Mouse (Mus musculus) spleen, postnatal 10 days (tissue): ENCODE data around the gene Trim10.

Source experiments
- DNase-seq, 2 experiments: peaks; one replicate each; pipeline ENCODE4 v3.0.0; 2021 to 2022; ENCODE audit warnings: low spot score in 2 of 2

The Trim10 gene

DNA sequence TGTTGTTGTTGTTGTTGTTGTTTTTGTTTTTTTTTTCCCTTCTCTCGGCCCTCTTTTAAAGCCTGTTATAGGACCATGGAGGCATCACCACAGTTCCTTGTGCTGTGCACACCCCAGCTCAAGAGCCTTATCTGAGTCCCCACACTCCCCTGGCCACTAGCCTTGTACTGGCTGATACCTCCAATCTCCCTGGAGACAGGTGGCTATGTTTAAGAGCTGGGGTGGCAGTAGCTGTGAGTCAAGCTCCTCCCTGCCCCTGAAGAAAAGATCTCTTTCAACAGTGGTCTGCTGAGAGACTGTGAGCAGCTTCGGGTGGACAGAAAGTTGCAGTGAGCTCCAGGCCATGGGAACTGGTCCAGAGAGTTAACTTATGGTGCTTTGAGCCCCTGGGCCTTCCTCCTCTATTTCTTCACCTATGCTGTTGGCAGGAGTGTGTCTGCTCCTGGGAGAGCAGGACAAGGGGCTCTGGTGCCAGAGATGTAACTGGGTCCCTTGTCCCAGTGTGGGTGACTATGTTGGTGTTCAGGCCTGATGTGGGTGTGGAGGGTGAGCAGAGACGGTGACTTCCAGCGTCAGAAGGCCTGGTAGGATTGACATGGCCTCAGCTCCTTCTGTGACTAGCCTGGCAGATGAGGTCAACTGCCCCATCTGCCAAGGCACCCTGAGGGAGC lies at the start of gene Trim10:
TSS of gene Trim10 (plus strand) at position 291 of the 671 bp plus-strand sequence.
- peak; percentile 78 to 86 for DNase-seq

DNA sequence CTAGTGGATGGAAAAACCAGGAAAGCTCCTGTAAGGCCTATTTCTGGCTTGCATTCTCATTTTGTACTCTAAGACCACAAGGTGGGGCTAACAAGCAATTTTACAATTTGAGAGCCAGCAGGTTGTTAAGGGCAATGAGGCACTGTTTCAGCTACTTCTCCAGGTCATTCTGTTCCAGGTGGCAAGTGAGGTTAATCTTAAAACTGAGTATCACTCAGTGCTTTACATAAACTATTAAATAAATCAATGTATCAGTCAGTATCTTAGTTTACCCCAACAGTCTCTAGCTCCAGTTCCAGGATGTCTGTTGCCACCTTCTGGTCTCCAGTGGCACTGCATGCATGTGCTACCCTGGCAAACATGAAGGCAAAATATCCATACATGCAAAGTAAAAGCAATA lies 45.4 kb upstream of the Trim10 start:
- peak; percentile 53 to 80 for DNase-seq

DNA sequence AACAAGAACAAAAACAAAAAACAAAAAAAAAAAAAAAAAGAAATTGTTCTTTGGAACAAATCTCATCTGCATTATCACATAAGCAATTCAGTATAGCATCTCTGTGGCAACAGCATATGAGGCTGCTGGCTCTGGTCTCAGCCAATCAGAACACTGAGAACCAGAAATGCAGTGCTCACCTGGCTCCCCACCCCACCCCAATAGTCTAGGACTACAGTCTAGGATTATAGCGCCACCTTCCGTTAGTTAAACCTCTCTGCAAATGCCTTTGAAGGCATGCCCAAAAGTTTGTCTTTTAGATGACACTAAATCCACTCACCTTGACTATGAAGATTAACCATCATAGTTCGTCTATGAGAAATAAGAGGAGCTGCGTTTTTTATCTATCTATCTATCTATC lies 43.8 kb upstream of the Trim10 start:
- DNase-seq = peak in 1 of 2 experiments; percentile 32

DNA sequence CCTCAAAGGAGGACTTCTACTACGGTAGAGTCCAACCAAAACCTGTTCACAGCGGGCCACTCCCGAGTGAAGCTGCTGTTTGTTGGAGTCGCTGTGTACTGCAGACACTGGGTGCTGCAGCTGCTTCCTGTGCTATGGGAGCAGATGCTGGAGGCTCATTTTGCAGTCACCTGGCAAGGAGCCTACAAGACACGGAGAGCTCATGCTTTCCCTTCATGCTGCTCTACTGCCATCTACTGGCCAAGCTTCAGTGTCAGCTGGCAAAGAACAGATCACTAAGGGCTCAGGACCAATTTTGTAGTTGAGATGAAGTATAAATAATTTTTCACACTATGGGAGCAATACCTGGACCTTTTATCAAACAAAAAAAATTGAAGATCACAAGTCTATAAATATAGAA lies 43.4 kb upstream of the Trim10 start:
- peak; percentile 69 to 88 for DNase-seq

DNA sequence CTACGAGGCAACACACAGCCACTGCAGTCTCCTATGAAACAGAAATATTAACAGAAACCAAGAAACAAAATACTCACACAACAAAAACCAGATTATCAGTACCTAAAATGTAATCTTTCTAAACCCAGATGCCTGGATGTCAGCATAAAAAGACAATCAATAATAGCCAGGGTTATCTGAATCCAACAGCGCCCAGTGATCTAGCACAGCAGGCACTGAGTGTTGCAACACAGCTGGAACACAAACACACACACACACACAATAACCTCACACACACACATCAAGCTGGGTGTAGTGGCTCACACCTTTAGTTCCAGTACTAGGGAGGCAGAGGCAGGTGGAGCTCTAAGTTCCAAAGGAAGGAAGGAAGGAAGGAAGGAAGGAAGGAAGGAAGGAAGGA lies 40.9 kb upstream of the Trim10 start:
- DNase-seq = no peak

DNA sequence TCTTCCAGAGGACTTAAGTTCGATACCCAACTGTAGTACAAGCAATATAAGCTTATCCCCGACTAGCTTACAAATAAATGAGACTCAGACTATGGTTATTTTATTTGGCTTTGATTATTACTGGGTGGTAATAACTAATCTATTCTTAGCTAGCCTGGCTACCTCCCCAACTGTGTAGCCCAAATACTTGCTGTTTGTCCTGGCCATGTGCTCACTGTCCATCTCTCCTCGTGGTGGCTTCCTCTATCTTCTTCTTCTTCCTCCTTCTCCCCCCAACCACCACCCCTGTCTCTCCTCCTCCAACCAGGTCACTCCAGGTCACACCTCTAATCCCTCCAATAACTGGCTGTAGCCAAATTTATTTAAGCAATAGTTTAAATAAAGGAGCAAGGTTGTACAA lies 38.9 kb upstream of the Trim10 start:
- DNase-seq = no peak

DNA sequence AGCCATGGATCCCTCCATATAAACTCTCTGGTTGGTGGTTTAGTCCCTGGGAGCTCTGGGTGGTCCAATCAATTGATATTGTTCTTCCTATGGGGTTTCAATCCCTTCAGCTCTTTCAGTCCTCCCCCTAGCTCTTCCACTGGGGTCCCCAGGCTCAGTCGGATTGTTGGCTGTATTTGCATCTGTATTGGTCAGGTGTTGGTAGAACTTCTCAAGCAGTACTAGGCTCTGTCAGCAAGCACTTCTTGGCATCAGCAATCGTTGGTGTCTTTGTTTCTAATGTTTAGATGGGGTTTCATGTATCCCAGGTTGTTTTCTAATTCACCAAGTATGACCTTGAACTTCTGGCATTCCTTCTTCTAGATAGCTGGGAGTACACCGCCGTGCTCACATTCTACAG lies 36.7 kb upstream of the Trim10 start:
- no peak for DNase-seq

DNA sequence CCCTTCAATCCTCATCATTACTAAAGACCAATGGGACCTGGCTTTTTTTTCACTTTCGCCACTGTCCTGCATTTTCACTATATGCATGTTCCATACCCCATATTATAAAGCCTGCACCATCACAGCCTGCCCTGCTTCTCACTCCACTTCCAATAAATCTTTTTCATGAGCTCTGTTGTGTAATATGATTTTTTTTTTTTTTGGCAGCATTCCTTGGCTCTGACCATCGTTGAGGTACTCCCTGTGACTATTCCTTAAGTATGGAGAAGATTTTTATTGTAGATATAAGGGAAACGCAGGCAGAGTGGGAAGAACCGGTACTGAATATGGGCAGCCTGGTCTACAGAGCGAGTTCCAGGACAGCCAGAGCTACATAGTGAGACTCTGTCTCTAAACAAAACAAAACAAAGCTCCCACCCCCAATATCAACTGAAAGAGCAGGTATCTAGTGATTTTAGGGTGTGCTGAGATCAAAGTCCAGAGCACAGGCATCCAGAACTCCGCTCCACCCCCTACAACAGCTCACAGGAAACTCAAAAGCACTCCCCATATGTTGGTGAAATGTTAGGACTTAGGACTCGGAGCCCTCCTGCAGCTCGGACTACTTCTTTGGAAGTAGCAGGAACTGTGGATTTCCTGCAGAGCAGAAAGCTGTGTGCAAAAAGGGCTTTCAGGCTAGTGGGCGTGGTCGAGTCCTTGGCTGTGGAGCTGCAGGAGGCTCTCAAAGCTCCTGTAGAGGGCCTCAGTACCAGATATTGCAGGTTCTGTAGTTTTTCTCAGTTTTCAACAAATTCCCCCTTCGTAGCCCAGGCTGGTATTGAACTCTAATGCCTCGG lies 33.6 kb upstream of the Trim10 start:
- DNase-seq = peak; percentile 38 to 79

DNA sequence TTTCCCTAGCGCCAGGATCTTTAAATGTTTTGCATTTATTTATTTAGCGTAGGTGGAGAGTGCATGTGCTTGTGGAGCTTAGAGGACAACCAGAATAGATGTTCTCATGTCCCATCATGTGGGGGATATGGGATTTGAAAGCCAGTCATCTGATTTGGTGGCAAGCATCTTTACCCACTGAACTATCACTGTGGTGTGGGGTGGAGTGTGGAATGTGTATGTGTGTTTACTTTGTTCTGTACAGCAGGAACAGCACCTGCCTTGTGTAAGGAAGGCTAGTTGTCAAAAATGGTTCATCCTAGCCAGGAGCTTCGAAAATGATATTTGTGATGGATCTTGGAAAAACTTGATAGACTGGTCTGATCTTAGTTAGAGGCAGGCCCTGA lies 33.0 kb upstream of the Trim10 start:
- DNase-seq = peak in 1 of 2 experiments; percentile 23

DNA sequence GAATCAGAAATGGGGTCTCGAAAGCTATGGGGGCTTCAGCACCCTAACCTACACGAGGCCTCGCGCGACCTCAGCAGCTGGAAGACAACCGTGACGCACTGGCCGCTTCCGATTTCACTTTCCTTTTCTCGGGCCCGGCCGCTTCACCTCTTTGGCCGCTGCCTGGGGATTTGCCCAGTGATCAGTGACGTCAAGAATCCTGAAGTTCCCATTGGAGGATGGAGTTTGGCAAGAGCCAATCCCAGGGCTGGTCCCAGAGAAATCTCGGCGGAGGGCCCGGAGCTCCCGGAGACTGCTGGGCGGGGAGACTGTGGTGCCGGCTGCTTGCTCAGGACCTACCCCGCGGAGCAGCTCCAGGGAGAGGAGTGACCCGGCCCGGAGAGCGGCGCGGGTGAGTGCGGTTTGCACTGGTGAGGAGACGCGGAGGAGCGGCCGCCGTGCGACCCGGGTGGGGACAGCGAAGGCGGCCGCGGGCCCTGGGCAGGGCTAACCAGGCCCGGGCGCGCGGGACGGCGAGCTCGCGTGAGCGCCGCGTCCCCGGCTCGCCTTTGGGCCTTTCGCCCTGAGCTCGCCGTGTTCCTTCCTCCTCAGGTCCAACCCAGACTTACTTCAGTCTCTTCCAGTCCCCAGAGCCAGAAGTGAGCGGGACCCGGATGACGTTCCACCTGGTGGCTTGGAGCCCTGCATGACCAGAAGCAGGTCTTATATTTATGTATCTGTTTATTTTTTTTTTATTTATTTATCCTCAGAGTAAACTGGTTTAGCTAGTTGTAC lies 32.3 kb upstream of the Trim10 start, which contains the start of gene Trim26:
TSS of gene Trim26 (plus strand) at position 261 of the 774 bp plus-strand sequence.
- peak; percentile 96 to 98 for DNase-seq

DNA sequence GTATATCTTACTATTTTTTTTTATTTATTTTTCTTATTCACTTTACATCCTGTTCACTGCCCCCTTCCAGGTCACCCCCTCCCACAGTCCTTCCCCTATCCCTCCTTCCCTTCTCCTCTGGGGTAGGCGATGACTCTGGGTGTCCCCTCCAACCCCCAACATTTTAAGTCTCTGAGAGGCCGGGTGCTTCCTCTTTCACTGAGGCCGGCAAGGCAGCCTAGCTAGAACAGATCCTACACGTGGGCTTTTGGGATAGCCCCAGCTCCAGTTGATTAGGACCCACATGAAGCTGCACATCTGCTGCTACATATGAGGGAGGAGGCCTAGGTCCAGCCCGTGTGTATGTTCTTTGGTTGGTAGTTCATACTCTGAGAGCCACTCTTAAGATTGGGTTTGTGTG lies 30.4 kb upstream of the Trim10 start:
- no peak for DNase-seq

DNA sequence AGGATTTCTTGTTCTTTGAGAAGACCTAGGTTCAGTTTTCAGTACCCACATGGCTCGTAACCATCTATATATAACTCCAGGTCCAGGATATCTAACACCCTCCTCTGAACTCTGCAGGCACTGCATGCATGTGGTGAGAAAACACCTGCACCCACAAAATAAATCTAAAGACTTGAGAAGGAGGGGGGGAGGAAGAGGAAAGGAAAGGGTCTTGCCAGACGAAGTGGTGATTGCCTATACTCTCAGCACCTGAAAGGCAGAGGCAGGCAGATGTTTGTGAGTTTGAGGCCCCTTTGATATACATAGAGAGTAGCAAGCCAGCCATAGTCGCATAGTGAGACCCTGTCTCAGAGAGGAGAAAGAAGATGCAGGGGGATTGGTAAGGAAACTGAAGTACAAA lies 29.4 kb upstream of the Trim10 start:
- DNase-seq = no peak

DNA sequence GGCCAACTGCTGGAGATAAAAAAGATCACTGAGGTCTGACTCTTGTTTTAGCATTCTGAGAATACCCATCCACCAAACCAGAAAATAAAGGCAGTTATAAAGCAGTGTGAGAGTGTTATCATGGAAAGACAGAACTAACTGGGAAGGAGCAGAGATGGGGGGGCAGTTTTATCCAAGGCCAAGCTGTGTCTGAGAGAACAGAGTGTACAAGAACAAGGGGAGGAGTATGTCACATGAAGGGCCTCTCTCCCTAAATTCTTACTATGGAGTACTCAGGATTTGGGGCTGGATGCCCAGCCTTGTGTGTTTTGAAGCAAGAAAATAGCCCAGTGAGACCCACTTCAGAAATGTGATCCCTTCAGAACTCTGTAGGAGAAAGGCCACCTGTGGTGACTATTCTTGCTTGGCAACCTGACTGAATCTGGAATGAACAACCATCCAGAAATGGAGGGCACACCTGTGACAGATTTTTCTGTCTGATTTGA lies 28.4 kb upstream of the Trim10 start:
- no peak for DNase-seq

DNA sequence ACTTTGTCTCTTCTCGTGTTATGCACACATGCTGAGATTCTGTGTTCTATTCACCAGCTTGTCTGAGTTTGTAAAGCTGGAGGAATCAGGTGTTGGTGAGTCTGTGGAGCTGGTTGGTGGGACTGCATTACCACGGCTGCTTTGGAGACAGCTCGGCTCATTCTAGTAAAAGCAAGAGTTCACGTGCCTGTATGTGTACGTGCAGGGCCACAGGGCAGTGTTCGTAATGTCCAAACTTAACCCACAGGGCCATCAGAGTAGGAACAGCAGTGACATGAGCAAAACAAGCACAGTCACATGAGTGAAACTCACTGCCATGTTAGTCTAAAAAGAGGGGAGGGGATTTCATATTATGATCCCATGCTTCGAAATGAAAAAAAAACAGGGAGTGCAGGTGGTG lies 25.7 kb upstream of the Trim10 start:
- DNase-seq = no peak

DNA sequence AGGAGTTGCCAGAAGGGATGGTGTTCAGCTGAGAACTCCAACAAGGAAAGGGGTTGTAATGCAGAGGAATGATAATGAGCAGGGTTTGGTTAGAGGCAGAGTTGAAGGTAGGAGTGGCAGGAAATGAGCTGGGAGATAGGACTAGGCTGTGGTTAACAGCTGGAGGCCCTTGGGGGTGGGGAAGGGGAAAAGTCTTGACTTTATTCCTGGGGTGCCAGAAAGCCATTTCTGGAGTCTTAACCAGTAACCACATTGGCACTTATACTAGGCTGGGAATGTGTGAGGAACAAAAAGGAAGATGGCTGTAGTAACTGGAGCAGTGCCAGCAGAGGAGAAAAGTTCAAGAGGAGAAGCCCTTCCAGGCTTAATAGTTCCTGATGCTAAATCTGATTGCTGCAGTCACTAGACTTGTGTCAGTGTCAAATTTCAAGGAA lies 25.1 kb upstream of the Trim10 start:
- no peak for DNase-seq

DNA sequence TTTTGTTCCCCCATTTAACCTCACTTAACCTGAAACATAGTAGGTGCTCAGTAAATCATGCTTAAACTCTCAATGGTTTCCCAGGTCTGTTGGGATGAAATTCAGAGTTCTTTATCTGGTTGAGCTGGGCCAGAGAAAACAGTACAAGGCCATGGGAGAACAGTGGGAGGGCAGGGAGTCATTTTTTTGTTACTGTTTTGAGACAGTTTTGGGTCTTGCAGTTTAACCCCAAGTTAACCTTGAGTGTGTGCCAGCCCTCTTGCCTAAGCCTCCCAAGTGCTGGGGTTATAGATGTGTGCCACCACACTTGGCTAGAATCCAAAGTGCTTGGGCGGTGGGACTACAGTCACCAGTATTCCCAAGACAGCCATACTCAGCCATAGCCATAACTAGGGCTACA lies 24.6 kb upstream of the Trim10 start:
- no peak for DNase-seq

DNA sequence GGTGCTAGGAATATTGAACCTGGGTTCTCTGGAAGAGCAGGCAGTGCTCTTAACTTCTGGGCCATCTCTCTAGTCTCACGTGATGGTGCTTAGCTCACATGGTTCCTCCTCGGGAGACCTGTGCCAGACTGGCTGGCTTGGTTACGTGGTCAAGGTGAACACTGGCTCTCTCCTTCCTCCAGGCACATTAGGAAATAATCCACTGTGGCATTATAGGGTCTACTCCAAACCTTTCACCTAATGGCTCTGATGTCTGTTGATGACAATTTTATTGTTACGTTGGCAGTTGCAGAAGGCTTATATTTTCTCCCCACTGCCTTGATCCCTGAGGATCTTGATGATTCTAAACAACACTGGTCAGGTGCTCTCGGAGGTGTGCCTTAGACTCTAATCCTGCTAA lies 20.5 kb upstream of the Trim10 start:
- no peak for DNase-seq

DNA sequence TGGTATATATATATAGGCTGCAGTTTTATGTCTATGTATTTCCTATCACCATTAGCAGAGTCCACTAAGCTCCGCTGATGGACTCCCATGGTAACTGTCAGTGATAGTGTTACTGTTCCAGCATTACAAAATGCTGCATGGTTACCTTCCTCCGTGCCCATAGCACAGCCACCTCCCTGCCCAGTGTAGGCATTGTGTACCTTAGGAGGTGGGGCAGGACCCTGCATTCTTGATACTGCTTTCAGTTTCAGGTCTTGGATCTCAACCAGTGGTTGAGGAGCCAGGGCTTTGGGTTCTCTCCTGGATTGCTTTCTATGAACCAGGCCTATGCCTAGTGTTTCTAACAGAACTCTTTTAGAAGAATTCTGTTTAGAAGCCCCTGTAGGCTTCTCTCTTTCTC lies 19.4 kb upstream of the Trim10 start:
- no peak for DNase-seq

DNA sequence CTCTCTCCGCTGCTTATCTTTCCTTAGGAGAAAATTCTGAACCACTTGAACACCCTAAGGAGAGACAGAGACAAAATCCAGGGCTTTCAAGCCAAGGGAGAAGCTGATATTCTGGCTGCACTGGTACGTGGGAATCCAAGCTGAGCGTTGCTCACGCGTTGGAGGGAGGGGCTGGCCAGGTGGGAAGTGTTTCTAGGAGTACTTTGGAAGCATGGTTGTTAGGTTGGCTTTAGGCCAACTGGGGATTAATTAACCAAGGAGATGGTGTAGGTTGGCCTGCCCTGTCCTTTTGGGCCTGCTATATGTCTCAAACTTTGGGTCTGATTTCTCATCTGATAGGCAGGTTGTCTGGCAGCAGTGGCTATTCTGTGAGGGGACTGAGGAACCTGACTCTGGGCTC lies 18.2 kb upstream of the Trim10 start:
- no peak for DNase-seq

DNA sequence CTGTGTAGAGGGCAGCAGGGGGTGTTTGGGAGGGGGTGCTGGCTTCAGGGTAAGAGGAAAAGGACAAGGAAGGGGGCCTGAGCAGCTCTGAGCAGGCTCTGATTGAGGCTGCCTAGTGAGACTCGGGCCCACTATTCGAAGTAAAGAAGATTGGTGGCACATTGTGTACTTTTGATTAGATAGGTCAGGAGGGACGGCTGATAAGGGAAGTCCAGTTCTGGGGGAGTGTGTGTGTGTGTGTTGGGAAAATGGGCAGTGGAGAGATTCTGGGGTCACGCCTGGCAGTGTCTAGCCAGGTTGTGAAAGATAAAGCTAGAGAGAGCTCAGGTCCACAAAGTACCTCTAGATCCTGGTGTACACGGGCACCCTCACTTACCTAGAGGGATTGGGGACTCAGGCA lies 17.7 kb upstream of the Trim10 start:
- DNase-seq = no peak

DNA sequence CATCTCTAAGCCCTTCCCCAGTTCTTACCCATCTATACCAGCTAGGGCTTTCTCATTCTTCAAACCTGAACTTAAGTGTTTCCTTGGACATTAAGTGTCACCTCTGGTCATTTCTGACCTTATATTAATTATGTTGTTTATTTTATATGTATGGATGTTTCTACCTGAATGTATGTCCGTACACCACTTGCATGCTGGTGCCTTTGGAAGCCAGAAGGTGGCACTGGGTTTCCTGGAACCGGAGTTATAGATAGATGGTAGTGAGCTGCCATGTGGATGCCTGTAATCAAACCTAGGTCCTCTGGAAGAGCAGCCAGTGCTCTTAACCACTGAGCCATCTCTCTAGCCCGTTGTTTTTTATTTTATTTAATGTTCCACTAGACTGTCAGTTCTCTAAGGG lies 13.9 kb upstream of the Trim10 start:
- DNase-seq = no peak

DNA sequence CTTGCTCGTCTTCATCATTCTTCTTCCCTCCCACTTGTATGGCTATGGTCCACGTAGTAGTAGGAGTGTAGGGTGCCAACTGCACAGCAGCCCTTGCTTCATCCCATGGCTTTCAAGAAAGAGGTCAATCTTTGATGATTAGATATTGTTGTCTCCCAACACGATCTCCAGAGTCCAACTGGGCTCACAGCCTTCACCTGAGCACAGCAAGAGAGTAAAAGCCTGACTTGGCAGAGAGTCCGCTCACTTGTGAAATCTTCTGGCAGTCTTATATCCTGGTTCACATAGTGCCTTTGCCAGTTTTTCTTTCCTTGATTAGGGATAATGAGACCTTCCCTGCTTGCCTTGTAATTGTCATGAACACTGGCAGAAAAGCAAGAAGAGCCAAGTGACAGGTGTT lies 13.1 kb upstream of the Trim10 start:
- DNase-seq = no peak
